In the genomic region with DNA sequence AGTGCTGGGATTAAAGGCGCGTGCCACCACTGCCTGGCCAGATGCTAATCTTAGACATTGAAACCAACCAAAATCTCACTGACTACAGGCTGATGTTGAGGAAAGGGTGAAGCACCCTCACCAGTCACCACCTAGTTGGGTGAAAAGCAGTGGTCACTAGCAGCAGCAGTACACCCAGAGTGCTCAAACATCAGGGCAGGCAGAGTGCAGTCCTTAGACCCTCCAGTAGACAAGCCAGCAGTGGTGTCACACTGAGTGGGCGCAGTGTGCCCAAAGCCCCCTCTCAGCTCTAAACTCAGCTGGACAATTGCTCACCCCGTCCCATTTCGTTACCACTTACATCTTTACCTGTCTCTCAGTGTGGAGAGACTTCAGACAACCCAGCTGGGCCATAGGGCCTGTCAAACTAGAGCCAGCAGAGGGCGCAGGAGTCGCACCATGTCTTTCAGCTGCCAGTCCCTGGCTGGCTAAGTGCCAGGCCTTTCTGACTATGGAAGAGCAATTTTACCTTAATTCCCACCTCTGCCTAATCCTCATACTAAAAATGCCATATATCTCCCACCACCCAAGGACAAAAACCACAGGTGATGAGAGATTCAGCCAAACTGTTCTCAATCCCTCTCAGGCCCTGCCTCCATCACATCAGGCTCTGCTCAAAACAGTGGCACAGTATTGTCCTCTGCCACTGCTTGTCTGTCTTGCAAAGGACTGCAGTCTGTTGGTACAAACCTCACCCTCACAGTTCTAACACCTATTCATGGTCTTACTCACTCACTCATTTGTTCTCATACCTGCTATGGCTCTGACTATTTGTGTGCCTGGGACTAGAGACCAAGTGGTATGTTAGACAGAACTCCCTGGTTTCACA, we compare ENCODE assay signal across 8 mouse cellular contexts. TPM values are rescaled to one million over a fixed set of nuclear protein-coding genes. Genes with fewer than 3 reads are reported as not detected.
DNase-seq lines count a peak whose midpoint lies in the region; ATAC-seq lines count a peak whose summit lies in the region.

No protein-coding gene starts in this region.

- peaks cover 89% of the 10 kb centered on the region for H3K36me3 ChIP-seq in kidney, embryonic 15.5 days
- peaks cover 82% of the 10 kb centered on the region for H3K36me3 ChIP-seq in intestine, embryonic 14.5 days (ENCODE audit: control insufficient read depth, insufficient read depth, low read length)
- H3K36me3 ChIP-seq in stomach, embryonic 15.5 days, result peaks cover 38% of the 10 kb centered on the region

- H3K4me2 ChIP-seq in kidney, embryonic 15.5 days, result no peak overlapping the region
- no peak overlapping the region for H3K4me2 ChIP-seq in intestine, embryonic 14.5 days (ENCODE audit: low read length)
- H3K4me2 ChIP-seq in stomach, embryonic 15.5 days, result no peak overlapping the region

- 80% methylated on average over 7 of the region's 7 CpGs for WGBS in kidney, embryonic 15.5 days
- WGBS in intestine, embryonic 14.5 days, result 77% methylated on average over 7 of the region's 7 CpGs
- 75% methylated on average over 7 of the region's 7 CpGs for WGBS in stomach, embryonic 15.5 days

- no peaks in the 10 kb centered on the region for H3K9me3 ChIP-seq in kidney, embryonic 15.5 days (replicated peaks)
- H3K9me3 ChIP-seq in intestine, embryonic 14.5 days (ENCODE audit: control insufficient read depth, low read length), result no peaks in the 10 kb centered on the region
- H3K9me3 ChIP-seq in stomach, embryonic 15.5 days, result no peaks in the 10 kb centered on the region

- intact Hi-C loops in left cerebral cortex, postnatal 25 days (cut with DNase I), result loop anchor here (5.0 kb wide), 1 partner anchor 72 kb away; no protein-coding TSS in a partner anchor

- H3K4me1 ChIP-seq in kidney, embryonic 15.5 days, result no peaks in the 10 kb centered on the region
- no peaks in the 10 kb centered on the region for H3K4me1 ChIP-seq in intestine, embryonic 14.5 days (replicated peaks; ENCODE audit: control insufficient read depth, insufficient read depth, low read length)
- no peaks in the 10 kb centered on the region for H3K4me1 ChIP-seq in stomach, embryonic 15.5 days

- no peaks in the 10 kb centered on the region for H3K27me3 ChIP-seq in kidney, embryonic 15.5 days
- no peaks in the 10 kb centered on the region for H3K27me3 ChIP-seq in intestine, embryonic 14.5 days (replicated peaks; ENCODE audit: control insufficient read depth, insufficient read depth, low read length)
- no peaks in the 10 kb centered on the region for H3K27me3 ChIP-seq in stomach, embryonic 15.5 days (replicated peaks)

- H3K9ac ChIP-seq in kidney, embryonic 15.5 days, result no peak overlapping the region
- no peak overlapping the region for H3K9ac ChIP-seq in intestine, embryonic 14.5 days (ENCODE audit: low read length)
- H3K9ac ChIP-seq in stomach, embryonic 15.5 days, result no peak overlapping the region

- no peak for ATAC-seq in kidney, embryonic 15.5 days (replicated peaks; ENCODE audit: low FRiP score)
- ATAC-seq in intestine, embryonic 14.5 days (replicated peaks; ENCODE audit: low FRiP score, low TSS enrichment, low read depth), result no peak
- ATAC-seq in stomach, embryonic 15.5 days (ENCODE audit: insufficient read depth, low FRiP score, low read depth), result peak; percentile 25; the same call in 1 of the 2 replicates

- H3K4me3 ChIP-seq in kidney, embryonic 15.5 days (replicated peaks), result no peak overlapping the region
- no peak overlapping the region for H3K4me3 ChIP-seq in intestine, embryonic 14.5 days (ENCODE audit: low read depth, low read length)
- no peak overlapping the region for H3K4me3 ChIP-seq in stomach, embryonic 15.5 days (replicated peaks)

- peak; percentile 66 for DNase-seq in kidney, adult 11 months
- DNase-seq in cerebellum, adult 9-11 months, result peak; percentile 72
- DNase-seq in frontal cortex, postnatal 10 days (ENCODE audit: low spot score in 2 of 2), result peak; percentile 59 to 71
- DNase-seq in intestine, embryonic 14.5 days (ENCODE audit: low spot score), result peak; percentile 77
- peak; percentile 82 to 86 for DNase-seq in left cerebral cortex, postnatal 25 days (ENCODE audit: low spot score in 2 of 2)
- DNase-seq in neural tube, embryonic 10.5 days (ENCODE audit: extremely low spot score, low spot score), result peak; percentile 27

- H3K27ac ChIP-seq in kidney, embryonic 15.5 days, result no peak overlapping the region
- no peak overlapping the region for H3K27ac ChIP-seq in intestine, embryonic 14.5 days (ENCODE audit: low read depth)
- H3K27ac ChIP-seq in stomach, embryonic 15.5 days, result no peak overlapping the region

RNA-seq across cellular contexts. Expression of gene Ripk4, which starts 41.3 kb away (rescaled TPM):
- polyA plus RNA-seq in kidney, embryonic 15.5 days (2015; fragmentation: Nextera tagmentation; extraction: Ambion mirVana), result 9.0 and 9.5 TPM in 2 replicates
- 16.3 and 20.0 TPM in 2 replicates for polyA plus RNA-seq in intestine, embryonic 14.5 days (2014; fragmentation: Nextera tagmentation; extraction: Ambion mirVana)
- total RNA-seq in left cerebral cortex, postnatal 25 days (2021), result under 1 TPM; 0.23 to 0.43 TPM
- 24.0 and 27.1 TPM in 2 replicates for polyA plus RNA-seq in stomach, embryonic 15.5 days (2015; fragmentation: Nextera tagmentation; extraction: Ambion mirVana)

RNA-seq across cellular contexts. Expression of gene Prdm15, which starts 46.7 kb away (rescaled TPM):
- 9.7 and 11.6 TPM in 2 replicates for polyA plus RNA-seq in kidney, embryonic 15.5 days (2015; fragmentation: Nextera tagmentation; extraction: Ambion mirVana)
- 9.7 and 10.8 TPM in 2 replicates for polyA plus RNA-seq in intestine, embryonic 14.5 days (2014; fragmentation: Nextera tagmentation; extraction: Ambion mirVana)
- 10 to 100 TPM; 20.0 to 24.6 TPM for total RNA-seq in left cerebral cortex, postnatal 25 days (2021)
- 8.6 and 9.1 TPM in 2 replicates for polyA plus RNA-seq in stomach, embryonic 15.5 days (2015; fragmentation: Nextera tagmentation; extraction: Ambion mirVana)

Comparison
In these comparisons a context has a peak if more than half of its experiments do, and no peak if none do; other contexts are left out.
1. DNase-seq: peak in every context shown above with its lines; median percentile 84 in left cerebral cortex, postnatal 25 days; 77 in intestine, embryonic 14.5 days; 72 in cerebellum, adult 9-11 months; 66 in kidney, adult 11 months; 65 in frontal cortex, postnatal 10 days; 27 in neural tube, embryonic 10.5 days.